Mouse (Mus musculus): ENCODE data around the gene Thap3.

Thap3 gene

GRCm38 (mm10) chr4:152009076-152010051 is 20.6 kb upstream of the Thap3 start:
- no peak for DNase-seq (ENCODE audit: low read depth)

- DNase-seq (ENCODE audit: low read depth) = peak; percentile 95
Observed at GRCm38 (mm10) chr4:152008622-152009075, 19.9 kb upstream of the Thap3 start, which contains the start of gene Klhl21. TSS of gene Klhl21 (plus strand) at chr4:152008803.

- DNase-seq (ENCODE audit: low read depth) = no peak
Observed at GRCm38 (mm10) chr4:152008148-152008500, 19.3 kb upstream of the Thap3 start.

- DNase-seq (ENCODE audit: low read depth) = no peak
Observed at GRCm38 (mm10) chr4:152007481-152008147, 18.8 kb upstream of the Thap3 start.

GRCm38 (mm10) chr4:152006812-152007211 is 18.0 kb upstream of the Thap3 start:
- DNase-seq (ENCODE audit: low read depth) = no peak

GRCm38 (mm10) chr4:152006137-152006536 is 17.3 kb upstream of the Thap3 start:
- DNase-seq (ENCODE audit: low read depth) = peak; percentile 50

- no peak for DNase-seq (ENCODE audit: low read depth)
Observed at GRCm38 (mm10) chr4:152002063-152002462, 13.3 kb upstream of the Thap3 start.

GRCm38 (mm10) chr4:152001335-152001734 is 12.5 kb upstream of the Thap3 start:
- peak; percentile 38 for DNase-seq (ENCODE audit: low read depth)

GRCm38 (mm10) chr4:152000906-152001305 is 12.1 kb upstream of the Thap3 start:
- no peak for DNase-seq (ENCODE audit: low read depth)

- peak; percentile 50 for DNase-seq (ENCODE audit: low read depth)
Observed at GRCm38 (mm10) chr4:151999481-151999880, 10.7 kb upstream of the Thap3 start.

- DNase-seq (ENCODE audit: low read depth) = no peak
Observed at GRCm38 (mm10) chr4:151997701-151998100, 8.9 kb upstream of the Thap3 start.

- DNase-seq (ENCODE audit: low read depth) = no peak
Observed at GRCm38 (mm10) chr4:151996951-151997222, 8.1 kb upstream of the Thap3 start.

GRCm38 (mm10) chr4:151996173-151996950 is 7.6 kb upstream of the Thap3 start, which contains the start of gene Phf13:
TSS of gene Phf13 (minus strand) at chr4:151996258.
- peak; percentile 98 for DNase-seq (ENCODE audit: low read depth)

GRCm38 (mm10) chr4:151995371-151996172 is 6.8 kb upstream of the Thap3 start:
- DNase-seq (ENCODE audit: low read depth) = no peak

GRCm38 (mm10) chr4:151994228-151995171 is 5.7 kb upstream of the Thap3 start:
- peak; percentile 53 for DNase-seq (ENCODE audit: low read depth)

- no peak for DNase-seq (ENCODE audit: low read depth)
Observed at GRCm38 (mm10) chr4:151993035-151993434, 4.2 kb upstream of the Thap3 start.

- DNase-seq (ENCODE audit: low read depth) = no peak
Observed at GRCm38 (mm10) chr4:151992091-151992490, 3.3 kb upstream of the Thap3 start.

- no peak for DNase-seq (ENCODE audit: low read depth)
Observed at GRCm38 (mm10) chr4:151989110-151989488, 302 bp upstream of the Thap3 start.

- peak; percentile 48 for DNase-seq (ENCODE audit: low read depth)
Observed at GRCm38 (mm10) chr4:151988014-151988341, 819 bp downstream of the Thap3 start.

- DNase-seq (ENCODE audit: low read depth) = no peak
Observed at GRCm38 (mm10) chr4:151986650-151987049, 2.1 kb downstream of the Thap3 start.

- DNase-seq (ENCODE audit: low read depth) = no peak
Observed at GRCm38 (mm10) chr4:151985886-151986285, 2.9 kb downstream of the Thap3 start.

Data from 416B (cell line).